Mouse (Mus musculus): ENCODE results near the gene Sestd1. TPM values are rescaled to one million over a fixed set of nuclear protein-coding genes. Genes with fewer than 3 reads are reported as not detected.

Sestd1 gene
- polyA plus RNA-seq, 1 experiment, result not detected

DNA sequence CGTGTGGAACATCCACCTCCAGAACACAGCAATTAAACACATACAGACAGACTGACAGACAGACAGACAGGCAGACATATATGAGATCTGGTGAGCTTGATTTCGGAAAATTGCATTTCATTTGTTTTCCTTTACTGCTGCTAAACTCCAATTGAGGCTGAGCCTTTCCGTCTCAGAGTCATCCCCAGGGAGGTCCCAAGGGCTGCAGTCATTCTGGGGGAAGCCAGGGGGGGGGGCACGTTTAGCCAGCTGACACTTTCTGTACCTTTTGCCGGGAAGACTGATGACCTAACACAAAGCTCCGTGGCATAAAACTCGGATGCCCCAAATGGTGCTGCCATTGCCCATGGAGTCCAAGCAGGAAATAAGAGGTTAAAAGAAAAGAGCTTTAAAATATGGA lies 105.0 kb downstream of the Sestd1 start:
- H3K4me3 ChIP-seq (replicated peaks), result no peak overlapping the region
- peaks cover 5% of the 10 kb centered on the region for H3K27me3 ChIP-seq (ENCODE audit: control insufficient read depth)
- no peak for TF ChIP-seq GATA1 (IDR thresholded peaks at IDR 0.05; ENCODE audit: low read length)
- no peak for TF ChIP-seq TAL1 (IDR thresholded peaks at IDR 0.05; ENCODE audit: low read length)
- no peaks in the 10 kb centered on the region for H3K36me3 ChIP-seq (ENCODE audit: control insufficient read depth)
- peaks cover 66% of the 10 kb centered on the region for H3K4me1 ChIP-seq (ENCODE audit: control insufficient read depth)
- no peaks in the 10 kb centered on the region for H3K9me3 ChIP-seq (ENCODE audit: control insufficient read depth, low read length)

DNA sequence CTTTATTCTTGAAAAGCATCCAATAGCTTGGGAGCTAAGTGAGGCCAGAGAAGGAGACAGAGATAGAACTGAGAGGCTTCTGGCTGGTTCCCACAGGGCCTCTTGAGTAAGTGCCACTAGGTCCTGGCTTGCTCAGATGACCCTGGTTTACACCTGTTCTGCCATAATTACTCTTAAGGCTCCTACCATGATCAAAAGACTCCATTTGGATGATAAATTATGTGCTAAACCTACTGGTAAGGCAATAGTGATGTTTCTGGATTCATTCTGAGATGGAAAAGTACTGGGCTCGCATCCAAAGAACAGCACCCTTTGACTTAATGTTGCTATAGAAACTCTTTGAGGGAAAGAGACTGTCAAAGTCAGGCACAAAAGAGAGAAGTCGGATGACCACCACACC lies 106.1 kb downstream of the Sestd1 start:
- H3K27me3 ChIP-seq (ENCODE audit: control insufficient read depth), result peaks cover 9% of the 10 kb centered on the region
- TF ChIP-seq GATA1 (IDR thresholded peaks at IDR 0.05; ENCODE audit: low read length), result no peak
- H3K9me3 ChIP-seq (ENCODE audit: control insufficient read depth, low read length), result no peaks in the 10 kb centered on the region
- no peaks in the 10 kb centered on the region for H3K36me3 ChIP-seq (ENCODE audit: control insufficient read depth)
- peaks cover 69% of the 10 kb centered on the region for H3K4me1 ChIP-seq (ENCODE audit: control insufficient read depth)
- H3K4me3 ChIP-seq (replicated peaks), result no peak overlapping the region

DNA sequence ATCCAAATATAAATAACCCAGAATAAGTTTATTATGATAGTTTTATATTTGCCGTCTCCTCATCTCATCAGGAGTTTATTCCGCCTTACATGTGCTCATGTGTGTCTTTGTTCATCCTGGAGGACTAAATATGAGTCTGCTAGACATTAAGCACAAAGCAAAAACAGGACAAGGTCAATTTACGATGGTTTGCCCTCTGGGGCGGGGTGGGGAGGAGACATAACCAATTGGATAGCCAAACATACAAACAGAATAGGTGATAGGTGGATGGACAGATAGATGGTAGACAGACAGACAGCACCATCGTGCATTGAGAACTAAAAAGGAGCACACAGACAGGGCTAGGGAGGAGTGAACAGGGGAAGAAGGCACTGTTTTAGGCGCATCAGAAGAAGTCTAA lies 106.6 kb downstream of the Sestd1 start:
- H3K4me3 ChIP-seq (replicated peaks), result no peak overlapping the region
- H3K36me3 ChIP-seq (ENCODE audit: control insufficient read depth), result no peaks in the 10 kb centered on the region
- H3K4me1 ChIP-seq (ENCODE audit: control insufficient read depth), result peaks cover 64% of the 10 kb centered on the region
- H3K27me3 ChIP-seq (ENCODE audit: control insufficient read depth), result peaks cover 9% of the 10 kb centered on the region
- TF ChIP-seq TAL1 (IDR thresholded peaks at IDR 0.05; ENCODE audit: low read length) (no peak), GATA1 (IDR thresholded peaks at IDR 0.05; ENCODE audit: low read length) (no peak)
- H3K9me3 ChIP-seq (ENCODE audit: control insufficient read depth, low read length), result no peaks in the 10 kb centered on the region

DNA sequence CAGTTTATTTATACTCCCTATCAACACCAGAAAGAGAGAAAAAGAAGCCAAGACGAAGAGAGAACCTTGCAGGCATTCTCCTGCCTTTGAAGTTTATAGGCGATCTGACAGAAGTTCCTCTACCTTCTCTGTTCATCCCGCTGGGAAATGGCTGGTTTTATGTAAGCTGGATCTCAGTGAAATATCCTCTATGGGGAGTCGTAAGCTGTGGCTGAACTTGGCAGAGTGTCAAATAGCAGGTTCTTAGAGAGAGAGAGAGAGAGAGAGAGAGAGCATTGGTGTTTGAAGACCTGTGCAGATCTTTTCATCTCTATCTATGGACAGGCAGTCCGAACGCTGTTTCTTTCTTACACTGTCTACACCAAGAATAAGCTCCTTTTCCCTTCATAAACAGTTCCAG lies 107.0 kb downstream of the Sestd1 start:
- no peaks in the 10 kb centered on the region for H3K9me3 ChIP-seq (ENCODE audit: control insufficient read depth, low read length)
- H3K4me1 ChIP-seq (ENCODE audit: control insufficient read depth), result peaks cover 59% of the 10 kb centered on the region
- H3K36me3 ChIP-seq (ENCODE audit: control insufficient read depth), result no peaks in the 10 kb centered on the region

DNA sequence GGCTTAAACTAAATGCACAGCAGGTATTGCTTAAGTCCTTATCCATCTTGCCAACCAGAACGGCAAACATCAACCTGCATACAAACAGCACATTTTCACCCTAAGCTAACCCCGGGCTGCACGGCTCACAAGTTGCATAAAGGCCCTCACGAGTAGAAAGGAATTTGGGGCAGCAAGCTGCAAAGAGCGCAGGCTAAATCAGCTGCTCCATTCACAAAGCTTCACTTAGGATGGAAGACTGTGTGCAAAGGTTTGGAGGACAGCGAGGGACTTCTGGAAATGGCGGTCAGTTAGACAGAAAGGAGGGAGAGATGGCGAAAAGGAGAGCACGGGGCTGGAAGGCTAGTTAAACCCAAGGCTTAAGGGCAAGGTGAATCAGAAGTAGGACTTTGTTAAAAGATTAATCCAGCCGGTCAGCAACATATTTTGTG lies 108.1 kb downstream of the Sestd1 start:
- Histone ChIP-seq H3K4me3 (replicated peaks) (no peak overlapping the region), H3K4me1 (ENCODE audit: control insufficient read depth) (peaks cover 48% of the 10 kb centered on the region)
- TF ChIP-seq GATA1 (IDR thresholded peaks at IDR 0.05; ENCODE audit: low read length), result no peak
- no peak for TF ChIP-seq TAL1 (IDR thresholded peaks at IDR 0.05; ENCODE audit: low read length)

More for the DNA sequence above, 107.0 kb downstream of the Sestd1 start:
- TF ChIP-seq TAL1 (IDR thresholded peaks at IDR 0.05; ENCODE audit: low read length) (no peak), GATA1 (IDR thresholded peaks at IDR 0.05; ENCODE audit: low read length) (no peak)
- H3K27me3 ChIP-seq (ENCODE audit: control insufficient read depth), result peaks cover 9% of the 10 kb centered on the region
- H3K4me3 ChIP-seq (replicated peaks), result no peak overlapping the region

DNA sequence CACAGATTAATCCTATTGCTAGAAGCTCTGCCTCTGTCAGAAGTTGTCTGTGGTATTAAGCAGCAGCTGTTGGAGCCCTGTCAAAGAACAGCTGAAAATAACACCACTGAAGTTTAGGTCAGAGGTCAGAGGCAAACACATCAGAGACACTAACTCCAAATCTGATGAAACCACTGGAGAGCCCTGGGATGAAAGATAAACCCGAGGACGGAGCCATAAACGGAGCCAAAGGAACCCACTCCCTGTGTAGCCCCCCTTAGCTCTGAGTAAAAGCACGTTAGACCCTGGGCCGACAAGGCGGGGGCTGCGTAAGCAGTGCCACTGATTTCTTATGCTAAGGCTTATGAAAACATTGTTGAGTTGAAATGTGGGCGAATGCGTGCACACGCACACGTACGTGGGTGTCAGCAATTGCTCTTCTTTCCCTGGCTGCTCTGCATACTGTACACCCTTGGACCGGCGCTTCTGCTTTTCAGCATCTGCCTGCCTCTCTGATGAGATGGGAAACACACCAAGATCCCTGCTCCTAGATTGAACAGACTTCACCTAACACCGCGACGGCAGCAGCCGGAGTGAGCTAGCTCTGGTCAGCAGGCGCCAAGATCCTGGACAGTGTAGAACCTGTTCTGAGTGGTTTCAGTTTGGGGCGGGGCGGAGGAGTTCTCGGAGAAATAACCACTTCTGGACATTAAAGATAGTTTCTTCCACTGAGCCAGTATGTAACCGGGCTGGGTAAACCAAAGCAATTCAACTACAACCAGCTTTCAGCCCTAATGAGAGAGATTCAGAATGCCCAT lies 108.8 kb downstream of the Sestd1 start:
- TF ChIP-seq TAL1 (IDR thresholded peaks at IDR 0.05; ENCODE audit: low read length) (no peak), GATA1 (IDR thresholded peaks at IDR 0.05; ENCODE audit: low read length) (no peak)
- Histone ChIP-seq H3K4me3 (replicated peaks) (no peak overlapping the region), H3K4me1 (ENCODE audit: control insufficient read depth) (peaks cover 43% of the 10 kb centered on the region), H3K9me3 (ENCODE audit: control insufficient read depth, low read length) (no peaks in the 10 kb centered on the region), H3K27me3 (ENCODE audit: control insufficient read depth) (peaks cover 9% of the 10 kb centered on the region), H3K36me3 (ENCODE audit: control insufficient read depth) (no peaks in the 10 kb centered on the region)

More for the DNA sequence above, 108.1 kb downstream of the Sestd1 start:
- H3K27me3 ChIP-seq (ENCODE audit: control insufficient read depth), result peaks cover 9% of the 10 kb centered on the region
- H3K36me3 ChIP-seq (ENCODE audit: control insufficient read depth), result no peaks in the 10 kb centered on the region
- no peaks in the 10 kb centered on the region for H3K9me3 ChIP-seq (ENCODE audit: control insufficient read depth, low read length)

DNA sequence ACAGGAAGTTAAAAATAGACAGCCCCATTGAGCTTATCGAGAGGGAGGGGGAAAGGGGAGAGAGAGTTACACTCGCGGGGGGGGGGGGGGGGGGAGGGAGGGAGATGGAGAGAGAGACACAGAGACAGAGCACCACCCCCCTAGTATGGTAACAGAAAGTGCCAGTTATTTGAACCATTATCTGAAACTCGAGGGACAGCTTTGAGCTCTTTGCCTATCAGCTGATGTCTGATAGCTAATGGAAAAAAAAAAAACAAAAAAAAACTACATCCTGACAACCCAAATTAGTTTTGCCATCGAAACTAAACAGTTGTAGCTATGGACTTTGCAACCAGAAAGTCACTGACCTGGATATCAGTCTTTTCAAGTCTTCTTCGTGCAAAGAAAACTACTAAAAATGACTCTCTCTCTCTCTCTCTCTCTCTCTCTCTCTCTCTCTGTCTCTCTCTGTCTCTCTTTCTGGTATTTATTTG lies 109.7 kb downstream of the Sestd1 start, which contains the start of gene Ccdc141:
Gene Ccdc141, minus strand, starts transcription at position 4 of the 473 bp plus-strand sequence.
- TF ChIP-seq TAL1 (IDR thresholded peaks at IDR 0.05; ENCODE audit: low read length) (no peak), GATA1 (IDR thresholded peaks at IDR 0.05; ENCODE audit: low read length) (no peak)
- no peaks in the 10 kb centered on the region for H3K9me3 ChIP-seq (ENCODE audit: control insufficient read depth, low read length)
- peaks cover 34% of the 10 kb centered on the region for H3K4me1 ChIP-seq (ENCODE audit: control insufficient read depth)
- peak within 1 kb of the TSS; percentile 66 for H3K4me3 ChIP-seq (replicated peaks)
- no peaks in the 10 kb centered on the region for H3K36me3 ChIP-seq (ENCODE audit: control insufficient read depth)
- H3K27me3 ChIP-seq (ENCODE audit: control insufficient read depth), result peaks cover 9% of the 10 kb centered on the region

DNA sequence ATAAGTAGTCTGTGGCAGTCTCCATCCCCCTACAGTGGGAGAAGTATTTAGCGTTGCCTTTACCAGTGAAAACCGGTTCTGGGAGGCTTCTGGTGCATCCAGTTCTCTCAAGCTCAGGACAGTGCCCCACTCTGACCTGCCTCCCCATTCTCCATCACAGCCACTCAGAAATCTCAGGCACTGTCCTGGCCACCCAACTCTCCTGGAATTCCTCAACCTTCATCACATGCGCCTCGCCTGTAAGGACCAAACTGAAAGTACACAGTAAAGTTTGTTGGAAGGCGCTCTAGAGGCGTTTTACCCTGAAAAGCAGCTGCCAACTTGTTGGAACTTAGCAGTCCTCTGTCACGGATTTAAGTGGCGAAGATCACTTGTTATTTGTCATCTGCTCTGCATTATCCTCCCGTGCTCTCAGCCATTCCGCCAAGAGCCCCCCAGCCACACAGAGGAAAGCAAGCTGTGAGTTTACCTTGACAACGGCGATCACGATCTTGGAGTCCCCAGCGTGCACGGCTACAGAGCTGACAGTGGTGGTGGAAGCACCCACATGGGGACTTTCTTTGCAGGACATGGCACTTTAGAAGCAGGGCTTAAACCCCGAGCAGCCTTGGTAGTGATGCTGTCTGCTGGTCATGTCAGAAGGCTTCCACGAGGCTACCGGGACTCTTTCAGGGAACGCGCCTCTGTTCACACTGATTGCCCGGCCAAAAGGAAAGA lies 110.3 kb downstream of the Sestd1 start:
- H3K27me3 ChIP-seq (ENCODE audit: control insufficient read depth), result peaks cover 9% of the 10 kb centered on the region
- H3K4me1 ChIP-seq (ENCODE audit: control insufficient read depth), result peaks cover 28% of the 10 kb centered on the region
- peak overlapping the region; percentile 66 for H3K4me3 ChIP-seq (replicated peaks)
- H3K9me3 ChIP-seq (ENCODE audit: control insufficient read depth, low read length), result no peaks in the 10 kb centered on the region
- H3K36me3 ChIP-seq (ENCODE audit: control insufficient read depth), result no peaks in the 10 kb centered on the region
- no peak for TF ChIP-seq GATA1 (IDR thresholded peaks at IDR 0.05; ENCODE audit: low read length)
- no peak for TF ChIP-seq TAL1 (IDR thresholded peaks at IDR 0.05; ENCODE audit: low read length)

DNA sequence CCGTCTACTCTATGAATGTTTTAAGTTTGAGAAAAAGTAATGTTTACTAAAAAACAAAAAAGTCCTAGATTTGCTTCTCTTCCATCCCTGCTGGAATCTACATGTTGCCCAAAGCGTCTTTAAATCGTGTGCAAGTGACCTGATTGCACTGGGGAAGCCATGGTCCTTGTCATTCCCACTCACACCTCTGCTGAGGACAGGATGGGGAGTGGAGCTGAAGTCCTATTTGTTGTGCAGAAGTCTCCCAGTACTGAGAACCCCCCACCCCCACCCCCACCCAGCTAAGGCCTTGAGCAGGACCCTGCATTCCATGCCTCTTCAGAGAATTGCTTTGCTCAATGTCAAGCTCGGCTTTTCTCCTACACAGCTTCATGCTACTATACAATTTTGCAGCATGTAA lies 111.2 kb downstream of the Sestd1 start:
- no peaks in the 10 kb centered on the region for H3K36me3 ChIP-seq (ENCODE audit: control insufficient read depth)
- TF ChIP-seq GATA1 (IDR thresholded peaks at IDR 0.05; ENCODE audit: low read length) (no peak), TAL1 (IDR thresholded peaks at IDR 0.05; ENCODE audit: low read length) (no peak)
- peaks cover 9% of the 10 kb centered on the region for H3K27me3 ChIP-seq (ENCODE audit: control insufficient read depth)
- H3K4me1 ChIP-seq (ENCODE audit: control insufficient read depth), result peaks cover 22% of the 10 kb centered on the region
- no peak overlapping the region for H3K4me3 ChIP-seq (replicated peaks)
- no peaks in the 10 kb centered on the region for H3K9me3 ChIP-seq (ENCODE audit: control insufficient read depth, low read length)
